Mouse (Mus musculus): ENCODE measurements at regions not wholly inside any gene's neighbourhood (a gene's known extent, or its start where the extent isn't known, plus 50 kb on each side); places are given as distances from the start of the nearest gene placed in this dataset.
A peak's percentile ranks its signal among the peaks of the same experiment; 100 is the strongest.

- DNase-seq (ENCODE audit: low spot score): no peak
These were observed 449.6 kb upstream of the Meis1 start for GRCm38 (mm10) chr11:19468373-19468772.

GRCm38 (mm10) chr11:19468803-19469202 is 450.0 kb upstream of the Meis1 start:
- DNase-seq (ENCODE audit: low spot score): no peak

GRCm38 (mm10) chr11:19470648-19471341 is 452.0 kb upstream of the Meis1 start:
- DNase-seq (ENCODE audit: low spot score): peak; percentile 32

GRCm38 (mm10) chr11:19475068-19475786 is 448.9 kb upstream of the Spred2 start:
- no peak for DNase-seq (ENCODE audit: low spot score)

- DNase-seq (ENCODE audit: low spot score): no peak
These were observed 431.0 kb upstream of the Spred2 start for GRCm38 (mm10) chr11:19493089-19493756.

GRCm38 (mm10) chr11:19521721-19522120 is 402.5 kb upstream of the Spred2 start:
- DNase-seq (ENCODE audit: low spot score): no peak

GRCm38 (mm10) chr11:19523853-19524487 is 400.2 kb upstream of the Spred2 start:
- DNase-seq (ENCODE audit: low spot score): no peak

- DNase-seq (ENCODE audit: low spot score): no peak
These were observed 395.0 kb upstream of the Spred2 start for GRCm38 (mm10) chr11:19529126-19529525.

- no peak for DNase-seq (ENCODE audit: low spot score)
These were observed 393.5 kb upstream of the Spred2 start for GRCm38 (mm10) chr11:19530652-19531051.

- peak; percentile 14 for DNase-seq (ENCODE audit: low spot score)
These were observed 392.7 kb upstream of the Spred2 start for GRCm38 (mm10) chr11:19531255-19532003.

- DNase-seq (ENCODE audit: low spot score): no peak
These were observed 391.3 kb upstream of the Spred2 start for GRCm38 (mm10) chr11:19532867-19533266.

GRCm38 (mm10) chr11:19533701-19534100 is 390.5 kb upstream of the Spred2 start:
- DNase-seq (ENCODE audit: low spot score): peak; percentile 11

GRCm38 (mm10) chr11:19535215-19535614 is 389.0 kb upstream of the Spred2 start:
- no peak for DNase-seq (ENCODE audit: low spot score)

GRCm38 (mm10) chr11:19546226-19546625 is 377.9 kb upstream of the Spred2 start:
- no peak for DNase-seq (ENCODE audit: low spot score)

GRCm38 (mm10) chr11:19554316-19554946 is 369.7 kb upstream of the Spred2 start:
- no peak for DNase-seq (ENCODE audit: low spot score)

- no peak for DNase-seq (ENCODE audit: low spot score)
These were observed 369.0 kb upstream of the Spred2 start for GRCm38 (mm10) chr11:19554947-19555770.

- DNase-seq (ENCODE audit: low spot score): no peak
These were observed 363.7 kb upstream of the Spred2 start for GRCm38 (mm10) chr11:19560452-19560851.

- DNase-seq (ENCODE audit: low spot score): no peak
These were observed 361.5 kb upstream of the Spred2 start for GRCm38 (mm10) chr11:19562668-19563067.

- no peak for DNase-seq (ENCODE audit: low spot score)
These were observed 338.9 kb upstream of the Spred2 start for GRCm38 (mm10) chr11:19585228-19585627.

Measured in lung, postnatal 25 days (tissue).